Mouse (Mus musculus) bone marrow macrophage, adult 2 months (primary cell): ENCODE measurements around the gene Fasl. TPM values are rescaled to one million over a fixed set of nuclear protein-coding genes. Genes with fewer than 3 reads are reported as not detected.
A peak's percentile ranks its signal among the peaks of the same experiment; 100 is the strongest.

Experiments
- H3K27ac ChIP-seq: 2 replicates; pipeline ENCODE4 v1.5.1; 2012; ENCODE audit warnings: low read depth, low read length; ENCODE audit not compliant: insufficient read depth
- H3K4me1 ChIP-seq: 2 replicates; pipeline ENCODE4 v1.6.1; 2012; ENCODE audit warnings: low read length; ENCODE audit not compliant: control insufficient read depth, insufficient read depth
- H3K4me3 ChIP-seq: 2 replicates; pipeline ENCODE4 v1.5.1; 2012; ENCODE audit warnings: mild to moderate bottlenecking, low read length, moderate library complexity; ENCODE audit not compliant: insufficient read depth
- CTCF ChIP-seq: IDR thresholded peaks from 2 replicates; pipeline ENCODE4 v1.5.1; 2012; ENCODE audit warnings: low read depth, mild to moderate bottlenecking, low read length, moderate library complexity
- POLR2A ChIP-seq: IDR thresholded peaks from 2 replicates; pipeline ENCODE4 v1.6.1; 2012; ENCODE audit warnings: mild to moderate bottlenecking, low read depth, low read length, borderline replicate concordance
- polyA plus RNA-seq: library from polyadenylated mRNA; stranded (reverse); fragments of >200 nt; gene quantifications from 2 replicates; pipeline ENCODE4 v1.2.4, GENCODE M21; 2012; ENCODE audit not compliant: missing spikeins, insufficient read depth, insufficient read length

Fasl gene
- polyA plus RNA-seq, 1 experiment = not detected

DNA sequence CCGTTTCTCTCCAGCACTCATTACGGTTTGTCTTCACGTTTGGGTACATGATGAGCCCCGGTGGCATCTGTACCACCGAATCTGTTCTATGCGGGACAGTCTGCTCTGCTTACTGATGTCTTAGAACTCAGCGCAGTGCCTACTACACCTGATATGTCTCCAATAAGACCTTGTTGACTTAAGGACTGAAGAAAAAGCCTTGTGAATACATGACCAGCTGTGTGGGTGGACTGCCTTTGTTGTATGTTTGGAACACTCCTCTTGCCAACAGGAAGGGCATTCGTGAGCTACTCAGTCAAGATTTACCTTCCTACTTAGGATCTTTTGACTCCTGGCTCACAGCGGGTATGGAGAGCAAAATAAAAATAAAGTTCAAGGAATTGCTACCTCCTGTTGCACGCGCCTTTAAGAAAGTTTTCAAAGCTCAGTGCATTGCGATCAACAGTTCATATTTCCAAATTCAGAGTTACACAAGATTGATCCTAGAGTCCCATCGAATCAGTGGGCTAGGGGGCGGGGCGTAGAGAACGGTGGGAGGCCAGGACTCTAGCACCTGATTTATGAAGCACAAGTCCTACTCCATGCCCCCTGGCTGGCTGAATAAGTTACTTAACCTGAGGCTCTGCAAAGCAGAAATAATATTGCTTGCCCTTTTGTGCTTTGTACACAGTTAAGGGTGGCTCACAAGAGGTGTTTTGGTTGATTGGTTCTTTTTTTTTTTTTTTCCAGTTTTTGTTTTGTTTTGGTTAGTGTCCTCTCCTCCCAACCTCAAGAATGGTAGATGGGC is 45.6 kb downstream of the Fasl start:
- no peak for TF ChIP-seq CTCF
- no peak for TF ChIP-seq POLR2A
- H3K4me3 ChIP-seq = no peak overlapping the region
- H3K4me1 ChIP-seq = peaks cover 5% of the 10 kb centered on the region
- H3K27ac ChIP-seq = no peak overlapping the region

- Histone ChIP-seq H3K4me1 (peaks cover 7% of the 10 kb centered on the region), H3K27ac (no peak overlapping the region), H3K4me3 (no peak overlapping the region)
- TF ChIP-seq POLR2A (no peak), CTCF (no peak)
Observed at GRCm38 (mm10) chr1:161736848-161737247, 51.4 kb downstream of the Fasl start.

DNA sequence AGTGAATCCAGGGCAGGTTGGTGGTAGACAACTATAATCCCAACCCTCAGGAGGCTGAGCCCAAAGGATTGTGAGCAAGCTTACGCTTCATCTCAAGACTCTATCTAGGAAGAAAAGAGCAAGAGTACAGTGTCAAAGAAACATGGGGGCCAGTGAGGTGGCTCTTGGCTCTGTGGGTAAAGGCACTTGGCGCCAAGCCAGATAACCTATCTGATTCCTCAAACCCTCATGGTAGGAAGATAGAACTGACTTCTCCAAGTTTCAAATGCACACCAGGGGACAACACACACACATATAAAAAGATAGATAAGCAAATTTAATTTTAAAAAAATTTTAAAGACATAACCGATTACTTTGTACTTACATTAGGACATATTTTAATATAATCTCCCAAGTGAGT is 52.0 kb downstream of the Fasl start:
- H3K27ac ChIP-seq = no peak overlapping the region

GRCm38 (mm10) chr1:161735465-161736046 is 52.7 kb downstream of the Fasl start:
- TF ChIP-seq CTCF (0 out of 2 replicates have a peak, but pooled peaks have one; percentile 15), POLR2A (no peak)
- peak overlapping the region; percentile 32 for H3K4me3 ChIP-seq
- peaks cover 7% of the 10 kb centered on the region for H3K4me1 ChIP-seq
- H3K27ac ChIP-seq = no peak overlapping the region

More for the DNA sequence above, 52.0 kb downstream of the Fasl start:
- Histone ChIP-seq H3K4me1 (peaks cover 7% of the 10 kb centered on the region), H3K4me3 (no peak overlapping the region)
- TF ChIP-seq POLR2A = no peak
- no peak for TF ChIP-seq CTCF

- Histone ChIP-seq H3K4me3 (peak overlapping the region; percentile 32), H3K27ac (no peak overlapping the region; the same call in 1 of the 2 replicates), H3K4me1 (peaks cover 7% of the 10 kb centered on the region)
- TF ChIP-seq POLR2A (no peak), CTCF (no peak)
Observed at GRCm38 (mm10) chr1:161734741-161735211, 53.5 kb downstream of the Fasl start.

DNA sequence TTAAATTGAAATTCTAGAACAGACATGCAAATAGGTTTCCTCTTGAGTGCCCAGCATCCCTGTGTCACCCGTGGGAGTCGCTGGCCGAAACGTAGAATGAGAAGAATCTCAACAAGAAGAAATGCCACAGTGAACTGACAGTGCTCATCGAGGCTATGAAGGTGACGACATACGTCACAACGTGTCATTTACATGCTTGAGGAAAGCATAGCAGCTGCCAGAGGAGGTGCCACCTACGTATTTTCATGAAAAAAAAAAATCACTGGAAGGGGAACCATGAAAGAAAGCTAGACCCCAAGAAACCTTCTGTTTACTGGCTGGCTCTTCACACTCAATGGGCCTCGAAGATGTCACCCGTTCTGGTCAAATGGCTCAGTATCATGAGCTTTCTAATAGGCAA is 54.0 kb downstream of the Fasl start:
- Histone ChIP-seq H3K4me3 (peak overlapping the region; percentile 32), H3K27ac (no peak overlapping the region), H3K4me1 (peaks cover 7% of the 10 kb centered on the region)
- TF ChIP-seq CTCF (no peak), POLR2A (no peak)

Other genes starting within 250 kb of the Fasl start
- 17.2 and 20.1 TPM in 2 replicates for gene Suco, start 88.2 kb upstream of the Fasl start, polyA plus RNA-seq
- gene Pigc, start 180.7 kb upstream of the Fasl start, polyA plus RNA-seq = 21.1 and 25.8 TPM in 2 replicates
- gene 4930558K02Rik, start 191.1 kb upstream of the Fasl start, polyA plus RNA-seq = not detected in 2 replicates